Mouse (Mus musculus): ENCODE results near the gene Znhit1.
A peak's percentile ranks its signal among the peaks of the same experiment; 100 is the strongest.

Znhit1 gene

DNA sequence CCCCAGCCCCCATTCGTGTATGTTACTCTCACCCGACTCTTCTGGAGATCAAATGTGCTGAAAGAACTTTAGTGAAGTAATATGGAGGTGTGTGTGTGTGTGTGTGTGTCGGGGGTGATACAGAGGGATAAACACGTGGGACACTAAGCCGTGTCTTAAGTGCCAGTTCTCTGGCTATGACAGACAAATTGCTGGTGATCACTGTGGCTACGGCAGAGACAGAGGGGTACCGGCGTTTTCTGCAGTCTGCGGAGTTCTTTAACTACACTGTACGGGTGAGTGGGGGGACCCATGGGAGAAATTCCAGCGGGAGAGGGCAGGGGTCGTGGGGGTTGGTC, at the start of gene Znhit1:
TSS of gene Znhit1 (minus strand) at position 88 of the 338 bp plus-strand sequence.
- DNase-seq, result no peak

DNA sequence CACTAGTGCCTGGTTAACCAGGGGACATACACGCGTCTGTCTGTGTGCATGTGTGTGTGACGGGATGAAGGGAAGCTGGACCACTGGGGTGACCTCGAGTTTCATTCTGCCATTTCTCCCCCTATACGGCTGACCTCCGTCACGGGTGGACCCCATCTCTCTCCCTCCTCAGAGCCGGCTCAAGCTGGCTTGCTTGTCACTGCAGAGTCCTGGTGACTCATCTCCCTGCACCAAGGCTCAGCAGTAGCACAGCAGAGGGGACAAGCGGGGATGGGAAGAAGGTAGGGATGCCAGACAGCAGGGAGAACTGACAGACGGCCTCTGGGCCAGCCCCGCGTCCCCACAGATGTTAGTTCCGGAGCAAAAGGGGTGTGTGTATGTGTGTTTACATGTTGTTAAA, 48.4 kb upstream of the Znhit1 start:
- no peak for DNase-seq

GRCm38 (mm10) chr5:137032641-137033074, 44.8 kb upstream of the Znhit1 start:
- peak; percentile 73 to 80 for DNase-seq

DNA sequence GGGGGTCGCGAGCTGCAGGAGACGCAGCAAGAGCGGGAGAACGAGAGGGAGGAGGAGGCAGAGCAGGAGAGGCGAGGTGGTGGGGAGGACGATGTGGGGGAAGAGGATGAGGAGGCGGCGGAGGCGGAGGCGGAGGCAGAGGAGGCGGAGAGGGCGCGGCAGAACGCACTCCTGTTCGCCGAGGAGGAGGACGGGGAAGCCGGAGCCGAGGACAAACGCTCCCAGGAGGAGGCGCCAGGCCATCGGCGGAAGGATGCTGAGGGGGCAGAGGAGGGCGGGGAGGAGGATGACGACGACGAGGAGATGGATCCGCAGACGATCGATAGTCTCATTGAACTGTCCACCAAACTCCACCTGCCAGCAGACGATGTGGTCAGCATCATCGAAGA, 44.2 kb upstream of the Znhit1 start:
- peak; percentile 26 to 32 for DNase-seq

- peak; percentile 19 to 24 for DNase-seq
Measured at GRCm38 (mm10) chr5:137031076-137032032, 43.5 kb upstream of the Znhit1 start.

- DNase-seq, result no peak
Measured at GRCm38 (mm10) chr5:137030416-137030810, 42.6 kb upstream of the Znhit1 start.

GRCm38 (mm10) chr5:137029643-137030415, 42.0 kb upstream of the Znhit1 start:
- DNase-seq, result peak; percentile 93

DNA sequence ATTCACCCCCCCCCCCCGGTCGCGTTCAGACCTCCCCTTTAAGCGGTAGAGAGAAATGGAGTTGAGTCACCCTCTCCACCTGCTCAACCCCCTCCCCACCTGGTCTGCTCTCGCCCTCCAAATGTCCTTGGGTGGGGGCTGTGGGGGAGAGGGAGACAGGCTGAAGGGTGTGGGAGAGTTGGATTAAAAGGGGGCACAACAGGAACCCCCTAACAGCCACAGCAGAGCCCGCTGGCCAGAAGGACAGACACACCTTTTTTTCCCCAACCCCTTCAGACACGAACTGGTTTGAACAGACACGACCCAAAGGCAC, 41.4 kb upstream of the Znhit1 start:
- no peak for DNase-seq

DNA sequence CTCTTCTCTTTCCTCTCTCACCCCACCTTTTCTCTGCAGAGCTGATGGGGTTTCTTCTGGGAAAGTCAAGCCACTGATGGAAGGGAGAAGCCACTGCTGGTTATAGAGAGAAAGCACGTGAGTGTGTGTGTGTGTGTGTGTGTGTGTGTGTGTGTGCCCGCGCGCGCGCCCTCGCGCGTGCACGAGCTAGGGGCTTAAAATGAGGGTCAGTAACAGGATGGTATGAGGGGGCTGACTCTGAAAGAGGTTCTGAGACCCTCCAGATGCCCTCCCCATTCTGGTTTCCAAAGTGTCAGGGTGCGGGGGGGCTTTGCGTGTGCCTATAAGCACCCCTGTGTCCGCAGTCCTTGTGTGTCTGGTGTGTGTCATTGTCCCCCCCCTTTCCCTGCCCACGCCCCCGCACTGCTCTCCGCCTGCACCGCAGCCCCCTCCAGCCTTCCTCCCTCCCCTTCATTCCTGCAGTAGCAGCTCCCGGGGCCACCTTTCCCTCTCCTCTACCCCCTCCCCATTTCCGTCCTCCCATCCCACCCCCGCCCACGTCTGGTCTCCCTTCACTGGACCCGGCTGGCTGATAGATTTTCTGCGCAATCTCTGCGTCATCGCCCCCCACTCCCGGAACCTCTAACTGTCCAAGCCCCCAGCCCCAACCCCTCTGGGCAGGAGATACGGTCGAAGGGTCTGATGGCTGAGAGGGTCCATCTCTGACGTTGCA, 40.9 kb upstream of the Znhit1 start:
- DNase-seq, result no peak

GRCm38 (mm10) chr5:137026092-137026491, 38.3 kb upstream of the Znhit1 start, which contains the start of gene Vgf:
TSS of gene Vgf (plus strand) at chr5:137026392.
- no peak for DNase-seq

GRCm38 (mm10) chr5:137025132-137025531, 37.3 kb upstream of the Znhit1 start:
- peak; percentile 81 to 85 for DNase-seq

DNA sequence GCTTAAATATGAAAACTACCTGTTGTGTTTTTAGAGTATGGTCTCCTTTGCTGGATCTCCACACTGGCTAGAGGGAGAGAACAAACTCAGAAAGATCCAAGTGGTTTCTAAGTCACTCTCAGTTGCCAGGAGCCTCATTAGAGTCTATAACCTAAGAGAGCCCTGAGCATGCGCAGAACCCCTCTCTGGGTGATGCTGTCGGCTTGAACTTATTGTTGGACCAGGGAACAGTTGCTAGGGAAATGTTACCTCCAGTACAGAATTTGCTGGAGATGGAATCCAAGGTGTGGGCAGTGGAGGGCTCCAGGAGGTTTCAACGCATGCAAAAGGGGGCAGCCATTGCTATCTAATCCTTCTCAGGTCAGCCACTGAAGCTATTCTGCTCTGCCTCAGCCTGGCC, 36.5 kb upstream of the Znhit1 start:
- no peak for DNase-seq

DNA sequence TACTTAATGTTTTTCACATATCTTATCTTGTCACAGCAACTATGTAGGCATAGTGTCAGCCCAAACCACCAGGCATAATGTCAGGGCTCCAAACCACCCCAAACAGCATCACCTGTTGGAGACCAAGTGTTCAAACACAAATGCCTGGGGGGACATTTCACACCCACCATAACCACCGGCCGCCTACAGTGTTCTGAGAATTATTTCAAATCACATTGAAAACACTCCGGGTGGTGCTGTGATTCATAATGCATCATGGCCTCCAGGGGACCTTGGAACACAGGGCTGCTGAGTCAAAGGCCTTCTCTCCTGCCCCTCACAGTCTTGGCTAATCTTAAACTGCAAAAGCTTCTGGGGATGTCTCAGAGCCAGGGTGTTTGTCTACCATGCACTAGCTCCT, 28.1 kb upstream of the Znhit1 start:
- DNase-seq, result no peak

DNA sequence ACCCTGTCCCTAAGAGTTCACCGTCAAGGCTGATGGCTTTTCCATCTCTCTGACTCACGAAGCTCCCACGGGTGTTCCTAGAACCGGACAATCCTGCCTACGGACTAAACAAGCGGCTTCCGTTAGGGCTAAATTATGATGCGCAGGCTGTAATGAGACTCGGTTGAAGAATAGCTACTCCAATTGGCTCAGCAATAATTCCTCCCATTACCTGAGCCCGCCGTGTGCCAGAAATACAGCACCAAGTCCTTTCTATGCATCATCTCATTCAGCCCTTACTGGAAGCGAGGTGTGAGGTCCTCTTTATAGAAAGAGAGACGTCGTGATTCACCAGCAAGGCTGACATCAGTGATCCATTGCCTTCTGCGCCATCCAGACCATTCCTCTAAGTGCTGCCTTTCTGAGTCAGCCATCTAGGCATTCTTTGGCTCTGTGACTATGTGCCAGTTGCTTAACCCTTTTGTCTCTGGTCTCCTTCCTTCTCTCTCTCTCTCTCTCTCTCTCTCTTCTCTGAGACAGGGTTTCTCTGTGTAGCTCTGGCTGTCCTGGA, 24.7 kb upstream of the Znhit1 start:
- DNase-seq, result no peak

GRCm38 (mm10) chr5:137009988-137010387, 22.2 kb upstream of the Znhit1 start:
- DNase-seq, result peak; percentile 57 to 63

GRCm38 (mm10) chr5:137007276-137007675, 19.5 kb upstream of the Znhit1 start:
- no peak for DNase-seq

DNA sequence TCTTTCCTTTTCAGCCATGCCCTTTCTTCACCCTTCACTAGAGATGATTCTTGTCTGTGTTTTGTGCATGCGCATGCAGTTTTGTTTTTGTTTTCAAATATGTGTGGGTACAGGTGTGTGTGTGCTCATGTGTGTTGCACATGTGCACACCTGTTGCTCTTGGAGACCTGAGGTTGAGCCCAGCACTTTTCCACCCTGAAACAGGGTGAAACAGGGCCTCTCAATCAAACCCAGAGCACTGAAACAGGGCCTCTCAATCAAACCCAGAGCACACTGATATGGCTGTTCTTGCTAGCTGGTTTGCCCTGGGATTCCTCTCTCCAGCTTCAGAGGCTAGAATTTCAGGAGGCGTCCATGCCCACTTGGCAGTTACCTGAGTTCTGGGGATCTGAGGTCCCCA, 12.8 kb upstream of the Znhit1 start:
- no peak for DNase-seq

DNA sequence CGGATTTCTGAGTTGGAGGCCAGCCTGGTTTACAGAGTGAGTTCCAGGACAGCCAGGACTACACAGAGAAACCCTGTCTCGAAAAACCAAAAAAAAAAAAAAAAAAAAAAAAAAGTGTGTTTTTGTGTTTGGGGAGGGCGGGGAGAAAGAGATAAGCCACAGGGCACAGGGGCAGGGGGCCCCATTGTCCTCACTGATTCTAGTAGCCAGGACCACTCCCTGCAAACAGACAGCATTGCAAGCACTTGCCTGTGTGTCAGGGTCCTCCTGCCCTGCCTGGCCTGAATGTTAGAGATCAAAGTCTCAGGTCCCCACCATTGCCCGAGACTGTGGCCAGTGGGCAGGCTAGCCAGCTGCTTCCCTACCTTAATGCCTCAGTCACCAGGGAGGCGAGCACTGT, 11.6 kb upstream of the Znhit1 start:
- no peak for DNase-seq

DNA sequence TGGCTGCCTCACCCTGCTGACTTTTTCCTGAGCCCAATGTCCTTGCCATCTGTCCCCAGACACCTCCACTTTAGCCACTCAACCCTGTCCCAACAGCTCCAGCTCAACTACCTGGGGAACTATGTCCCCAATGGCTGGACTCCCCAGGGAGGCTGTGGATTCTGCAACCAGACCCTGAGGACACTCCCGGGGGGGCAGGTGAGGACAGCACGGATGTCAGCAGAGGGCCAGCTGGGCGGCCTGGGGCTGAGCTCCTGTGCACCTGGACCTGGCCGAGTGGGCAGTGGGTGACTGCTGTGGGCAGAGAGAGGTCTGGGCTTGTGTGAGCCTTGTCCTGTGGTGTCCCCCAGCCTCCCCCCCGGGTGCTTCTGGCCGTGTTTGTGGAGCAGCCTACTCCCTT, 2.0 kb upstream of the Znhit1 start:
- no peak for DNase-seq

GRCm38 (mm10) chr5:136988420-136988819, 599 bp upstream of the Znhit1 start:
- no peak for DNase-seq

- peak in 1 of 2 experiments; percentile 73 for DNase-seq
Measured at GRCm38 (mm10) chr5:136987138-136987933, 485 bp downstream of the Znhit1 start.

DNA sequence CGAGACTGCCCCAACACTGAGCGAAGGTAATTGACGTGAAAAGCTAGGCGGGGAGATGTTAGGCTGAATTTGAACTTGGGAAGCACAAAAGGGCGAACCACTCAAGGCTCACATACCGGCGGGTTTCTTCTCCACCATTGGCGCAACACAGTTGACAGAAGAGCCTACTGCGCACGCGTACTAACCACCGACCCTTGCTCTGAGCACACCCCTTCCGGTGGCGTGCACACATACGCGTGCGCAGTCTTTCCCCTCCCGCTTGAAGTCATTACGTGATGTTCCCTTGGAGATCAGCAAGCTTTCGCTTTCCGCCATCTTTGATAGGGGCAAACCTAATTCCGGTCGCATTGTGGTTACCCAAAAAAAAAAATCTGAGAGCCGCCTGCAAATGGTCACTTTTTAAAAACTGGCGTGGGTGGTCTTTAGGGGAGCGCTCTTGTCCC, 1.1 kb downstream of the Znhit1 start, which contains the start of gene Plod3:
TSS of gene Plod3 (plus strand) at position 325 of the 443 bp plus-strand sequence.
- peak; percentile 95 to 96 for DNase-seq
